Mouse (Mus musculus) midbrain, embryonic 15.5 days (tissue): ENCODE results near the gene Atp2b2. TPM values are rescaled to one million over a fixed set of nuclear protein-coding genes. Genes with fewer than 3 reads are reported as not detected.

ENCODE experiments used
- ATAC-seq: fragments of 200-750 bp; cut with Nextera tagmentation; replicated peaks from 2 replicates; pipeline ENCODE4 v1.8.0; 2017; ENCODE audit warnings: moderate TSS enrichment
- H3K27ac ChIP-seq: fragments of 300-500 bp; sonication (generic); 2 replicates; pipeline ENCODE4 v1.5.1; 2015; ENCODE audit warnings: mild to moderate bottlenecking, inconsistent platforms
- H3K27me3 ChIP-seq: fragments of 300-500 bp; sonication (generic); replicated peaks from 2 replicates; pipeline ENCODE4 v1.6.1; 2015; ENCODE audit warnings: inconsistent platforms
- H3K36me3 ChIP-seq: fragments of 300-500 bp; sonication (generic); replicated peaks from 2 replicates; pipeline ENCODE4 v1.6.1; 2015; ENCODE audit warnings: inconsistent platforms
- H3K4me1 ChIP-seq: fragments of 300-500 bp; sonication (generic); 2 replicates; pipeline ENCODE4 v1.6.1; 2015; ENCODE audit warnings: inconsistent platforms
- H3K4me2 ChIP-seq: fragments of 300-500 bp; sonication (generic); 2 replicates; pipeline ENCODE4 v1.6.1; 2015; ENCODE audit warnings: inconsistent platforms, mild to moderate bottlenecking, moderate library complexity
- H3K4me3 ChIP-seq: fragments of 300-500 bp; sonication (generic); 2 replicates; pipeline ENCODE4 v1.5.1; 2015; ENCODE audit warnings: mild to moderate bottlenecking, inconsistent platforms
- H3K9ac ChIP-seq: fragments of 300-500 bp; sonication (generic); 2 replicates; pipeline ENCODE4 v1.6.1; 2015; ENCODE audit warnings: mild to moderate bottlenecking, inconsistent platforms
- H3K9me3 ChIP-seq: fragments of 300-500 bp; sonication (generic); 2 replicates; pipeline ENCODE4 v1.6.1; 2016; ENCODE audit warnings: inconsistent platforms
- WGBS: fragments of 180-500 bp; shearing (Covaris S2); methylation state at CpG from one replicate; pipeline ENCODE4 v1.1.7; 2015; ENCODE audit warnings: mixed read lengths; 5-methylcytosine and 5-hydroxymethylcytosine counted together
- polyA plus RNA-seq: library from polyadenylated mRNA; unstranded; fragments of >200 nt; fragmentation: Nextera tagmentation; extraction: Ambion mirVana; gene quantifications from 2 replicates; pipeline ENCODE4 v1.2.1, GENCODE M21; 2015

Gene Atp2b2
- polyA plus RNA-seq, 1 experiment from 2014 or later: 25.9 TPM

GRCm38 (mm10) chr6:113879366-113879765 is 163.0 kb downstream of the Atp2b2 start:
- Histone ChIP-seq H3K4me3 (no peak overlapping the region), H3K9ac (no peak overlapping the region), H3K27me3 (no peaks in the 10 kb centered on the region), H3K36me3 (no peaks in the 10 kb centered on the region), H3K9me3 (no peaks in the 10 kb centered on the region), H3K27ac (no peak overlapping the region), H3K4me2 (no peak overlapping the region), H3K4me1 (peaks cover 5% of the 10 kb centered on the region)
- 47% methylated on average over 3 of the region's 3 CpGs for WGBS
- ATAC-seq: no peak

- Histone ChIP-seq H3K4me1 (peaks cover 5% of the 10 kb centered on the region), H3K36me3 (no peaks in the 10 kb centered on the region), H3K4me2 (no peak overlapping the region), H3K9me3 (no peaks in the 10 kb centered on the region), H3K27ac (no peak overlapping the region), H3K27me3 (no peaks in the 10 kb centered on the region), H3K4me3 (no peak overlapping the region), H3K9ac (no peak overlapping the region)
- 85% methylated on average over 8 of the region's 8 CpGs for WGBS
- ATAC-seq: no peak
Observed at GRCm38 (mm10) chr6:113878510-113879128, 163.8 kb downstream of the Atp2b2 start.

DNA sequence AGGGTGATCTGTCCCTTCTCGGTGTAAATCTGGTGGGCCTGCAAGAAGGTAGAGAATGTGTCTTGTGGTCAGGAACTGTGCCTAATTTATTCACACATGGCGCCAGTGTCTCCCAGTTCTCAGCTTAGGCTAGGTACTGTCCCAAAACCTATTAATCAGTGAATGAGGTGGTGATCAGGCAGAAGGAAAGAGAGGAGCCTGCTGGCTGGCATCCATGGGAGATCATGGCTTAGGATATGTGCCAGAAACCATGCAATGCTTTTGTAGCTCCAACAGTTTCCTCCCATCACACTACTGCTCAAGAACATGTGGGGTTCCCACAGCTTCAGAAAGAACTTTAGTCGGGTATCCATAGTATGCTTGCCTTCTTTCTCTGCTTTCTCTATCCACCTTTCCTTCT is 165.8 kb downstream of the Atp2b2 start:
- no peak overlapping the region for H3K27ac ChIP-seq
- no peaks in the 10 kb centered on the region for H3K4me1 ChIP-seq
- H3K9me3 ChIP-seq: no peaks in the 10 kb centered on the region
- no peak overlapping the region for H3K9ac ChIP-seq
- H3K4me3 ChIP-seq: no peak overlapping the region
- H3K4me2 ChIP-seq: no peak overlapping the region
- ATAC-seq: no peak
- no peaks in the 10 kb centered on the region for H3K36me3 ChIP-seq
- no peaks in the 10 kb centered on the region for H3K27me3 ChIP-seq
- WGBS: 86% methylated on average over 3 of the region's 3 CpGs

DNA sequence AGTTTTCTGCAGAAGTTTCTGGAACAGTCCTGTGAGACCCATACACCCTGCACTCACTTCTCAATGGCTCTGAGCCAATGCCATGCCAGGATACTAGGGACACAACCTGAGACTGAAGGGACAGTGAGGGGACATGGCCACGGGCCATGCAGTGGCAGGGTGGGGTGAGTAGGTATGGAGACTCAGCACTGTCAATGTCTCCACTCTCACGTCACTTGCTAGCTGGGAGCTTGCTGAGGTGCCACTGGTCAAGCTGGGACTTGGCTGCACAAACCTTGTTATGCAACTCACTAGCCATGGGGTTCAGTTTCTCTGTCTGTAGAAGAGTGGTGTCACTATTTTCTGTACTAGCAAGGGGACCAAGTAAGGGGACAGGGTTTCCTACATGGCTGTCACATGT is 167.2 kb downstream of the Atp2b2 start:
- Histone ChIP-seq H3K4me3 (no peak overlapping the region), H3K27me3 (no peaks in the 10 kb centered on the region), H3K9me3 (no peaks in the 10 kb centered on the region), H3K9ac (no peak overlapping the region), H3K36me3 (no peaks in the 10 kb centered on the region), H3K4me2 (no peak overlapping the region), H3K4me1 (no peaks in the 10 kb centered on the region), H3K27ac (no peak overlapping the region)
- ATAC-seq: no peak
- 80% methylated on average over 2 of the region's 2 CpGs for WGBS

DNA sequence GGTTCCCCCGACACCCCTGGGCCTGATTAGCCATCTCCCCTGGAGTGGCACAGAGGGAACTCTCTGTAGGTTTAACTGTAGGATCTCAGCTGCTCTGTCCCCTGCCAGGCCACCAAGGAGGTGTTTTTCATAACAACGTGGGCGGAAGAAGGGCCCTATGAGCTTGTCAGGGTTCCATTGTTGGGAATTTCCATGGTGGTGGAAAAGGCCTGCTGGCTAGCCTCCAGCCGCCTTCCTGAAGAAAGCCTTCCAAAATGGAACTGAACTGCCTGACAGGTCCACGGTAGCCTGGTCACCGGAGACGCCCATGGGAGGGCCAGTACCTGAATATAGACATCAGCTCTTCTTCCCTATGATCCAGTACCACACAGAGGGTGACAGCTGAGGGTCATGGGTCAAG is 169.8 kb downstream of the Atp2b2 start:
- 41% methylated on average over 7 of the region's 7 CpGs for WGBS
- Histone ChIP-seq H3K4me2 (no peak overlapping the region), H3K36me3 (no peaks in the 10 kb centered on the region), H3K27ac (no peak overlapping the region), H3K4me3 (no peak overlapping the region), H3K27me3 (no peaks in the 10 kb centered on the region), H3K9me3 (no peaks in the 10 kb centered on the region), H3K9ac (no peak overlapping the region), H3K4me1 (no peaks in the 10 kb centered on the region)
- ATAC-seq: no peak

GRCm38 (mm10) chr6:113870775-113871174 is 171.6 kb downstream of the Atp2b2 start:
- Histone ChIP-seq H3K4me2 (no peak overlapping the region), H3K4me1 (no peaks in the 10 kb centered on the region), H3K27me3 (no peaks in the 10 kb centered on the region), H3K27ac (no peak overlapping the region), H3K9me3 (no peaks in the 10 kb centered on the region), H3K4me3 (no peak overlapping the region), H3K36me3 (no peaks in the 10 kb centered on the region), H3K9ac (no peak overlapping the region)
- no peak for ATAC-seq
- WGBS: 81% methylated on average over 9 of the region's 9 CpGs

GRCm38 (mm10) chr6:113868552-113868951 is 173.9 kb downstream of the Atp2b2 start:
- Histone ChIP-seq H3K9ac (no peak overlapping the region), H3K36me3 (no peaks in the 10 kb centered on the region), H3K27ac (no peak overlapping the region), H3K4me2 (no peak overlapping the region), H3K4me3 (no peak overlapping the region), H3K27me3 (no peaks in the 10 kb centered on the region), H3K9me3 (no peaks in the 10 kb centered on the region), H3K4me1 (no peaks in the 10 kb centered on the region)
- no peak for ATAC-seq
- WGBS: 72% methylated on average over 6 of the region's 6 CpGs

DNA sequence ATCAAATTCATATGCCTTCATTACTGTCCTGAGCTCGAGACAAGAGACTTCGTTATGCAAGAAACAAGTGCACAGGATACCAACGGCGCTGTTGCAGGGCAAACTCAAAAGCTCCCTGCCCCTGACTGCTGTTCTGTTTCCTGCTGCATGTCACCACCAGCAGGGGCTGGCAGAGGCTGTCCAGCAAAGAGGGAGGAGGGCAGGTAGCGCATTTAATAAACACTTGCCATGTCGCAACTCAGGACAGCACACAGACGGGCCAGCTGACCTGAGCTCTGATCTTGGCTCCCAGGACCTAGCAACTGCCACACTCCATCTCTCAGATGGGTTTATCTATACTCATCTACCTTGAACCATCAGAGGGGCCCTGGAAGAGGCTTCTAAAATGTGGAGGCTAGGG is 176.7 kb downstream of the Atp2b2 start:
- ATAC-seq: no peak
- H3K27ac ChIP-seq: no peak overlapping the region
- no peak overlapping the region for H3K9ac ChIP-seq
- no peak overlapping the region for H3K4me3 ChIP-seq
- H3K9me3 ChIP-seq: no peaks in the 10 kb centered on the region
- H3K4me2 ChIP-seq: no peak overlapping the region
- peaks cover 5% of the 10 kb centered on the region for H3K4me1 ChIP-seq
- WGBS: 69% methylated on average over 7 of the region's 7 CpGs
- no peaks in the 10 kb centered on the region for H3K36me3 ChIP-seq
- H3K27me3 ChIP-seq: no peaks in the 10 kb centered on the region

DNA sequence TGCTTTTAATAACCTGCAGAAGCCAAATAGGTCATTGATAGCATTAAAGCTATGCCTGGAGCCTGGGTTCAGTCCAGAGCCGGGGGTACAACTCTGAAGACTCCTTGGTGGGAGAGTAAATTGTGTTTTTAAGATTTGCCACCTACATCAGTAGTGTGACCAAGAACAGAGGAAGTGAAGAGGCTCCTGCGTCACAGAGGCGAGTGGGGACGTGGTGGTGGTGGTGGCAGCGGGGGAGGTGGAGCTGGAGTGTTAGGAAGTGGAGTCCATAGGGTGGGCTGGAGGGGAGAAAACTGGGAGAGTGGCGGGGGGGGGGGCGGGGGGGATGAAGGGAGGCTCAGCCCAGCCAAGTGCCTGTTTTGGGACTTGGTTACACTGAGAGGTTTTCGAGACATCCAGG is 177.6 kb downstream of the Atp2b2 start:
- no peaks in the 10 kb centered on the region for H3K36me3 ChIP-seq
- H3K9me3 ChIP-seq: no peaks in the 10 kb centered on the region
- H3K27me3 ChIP-seq: no peaks in the 10 kb centered on the region
- 68% methylated on average over 8 of the region's 8 CpGs for WGBS
- H3K9ac ChIP-seq: no peak overlapping the region
- H3K4me1 ChIP-seq: peaks cover 9% of the 10 kb centered on the region
- no peak overlapping the region for H3K4me3 ChIP-seq
- no peak overlapping the region for H3K27ac ChIP-seq
- ATAC-seq: no peak
- no peak overlapping the region for H3K4me2 ChIP-seq

DNA sequence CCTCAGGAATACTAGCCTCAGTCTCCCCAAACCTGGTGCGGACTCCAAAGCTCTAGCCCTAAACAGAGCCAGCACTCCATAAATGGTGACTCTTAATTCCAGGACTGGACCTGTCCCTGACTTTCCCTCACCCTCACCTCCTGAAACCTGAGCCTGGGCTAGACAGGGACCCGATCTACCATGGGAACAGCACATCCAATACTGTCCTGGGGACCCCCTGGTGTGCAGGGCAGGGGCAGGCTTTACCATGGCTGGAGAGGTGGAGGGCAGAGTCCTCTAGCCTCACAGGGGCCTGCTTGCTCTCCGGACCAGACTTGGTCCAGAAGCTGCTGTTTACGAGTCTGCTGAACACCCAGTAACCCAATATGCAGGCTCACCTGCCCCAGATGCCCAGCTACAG is 179.5 kb downstream of the Atp2b2 start:
- 78% methylated on average over 4 of the region's 4 CpGs for WGBS
- Histone ChIP-seq H3K27me3 (no peaks in the 10 kb centered on the region), H3K9ac (no peak overlapping the region), H3K4me3 (no peak overlapping the region), H3K4me2 (no peak overlapping the region), H3K9me3 (no peaks in the 10 kb centered on the region), H3K27ac (no peak overlapping the region), H3K4me1 (peaks cover 9% of the 10 kb centered on the region), H3K36me3 (no peaks in the 10 kb centered on the region)
- no peak for ATAC-seq

GRCm38 (mm10) chr6:113861938-113862337 is 180.5 kb downstream of the Atp2b2 start:
- H3K27me3 ChIP-seq: no peaks in the 10 kb centered on the region
- 85% methylated on average over 3 of the region's 3 CpGs for WGBS
- H3K4me2 ChIP-seq: no peak overlapping the region
- no peak overlapping the region for H3K27ac ChIP-seq
- no peak overlapping the region for H3K9ac ChIP-seq
- ATAC-seq: no peak
- H3K4me3 ChIP-seq: no peak overlapping the region
- no peaks in the 10 kb centered on the region for H3K36me3 ChIP-seq
- H3K4me1 ChIP-seq: peaks cover 13% of the 10 kb centered on the region
- no peaks in the 10 kb centered on the region for H3K9me3 ChIP-seq

- H3K4me1 ChIP-seq: peaks cover 17% of the 10 kb centered on the region
- H3K9me3 ChIP-seq: no peaks in the 10 kb centered on the region
- peak overlapping the region; percentile 52 for H3K27ac ChIP-seq
- H3K36me3 ChIP-seq: no peaks in the 10 kb centered on the region
- WGBS: 69% methylated on average over 4 of the region's 4 CpGs
- no peak overlapping the region for H3K4me2 ChIP-seq
- H3K9ac ChIP-seq: no peak overlapping the region
- H3K4me3 ChIP-seq: no peak overlapping the region
- no peaks in the 10 kb centered on the region for H3K27me3 ChIP-seq
- no peak for ATAC-seq
Observed at GRCm38 (mm10) chr6:113861375-113861770, 181.0 kb downstream of the Atp2b2 start.

DNA sequence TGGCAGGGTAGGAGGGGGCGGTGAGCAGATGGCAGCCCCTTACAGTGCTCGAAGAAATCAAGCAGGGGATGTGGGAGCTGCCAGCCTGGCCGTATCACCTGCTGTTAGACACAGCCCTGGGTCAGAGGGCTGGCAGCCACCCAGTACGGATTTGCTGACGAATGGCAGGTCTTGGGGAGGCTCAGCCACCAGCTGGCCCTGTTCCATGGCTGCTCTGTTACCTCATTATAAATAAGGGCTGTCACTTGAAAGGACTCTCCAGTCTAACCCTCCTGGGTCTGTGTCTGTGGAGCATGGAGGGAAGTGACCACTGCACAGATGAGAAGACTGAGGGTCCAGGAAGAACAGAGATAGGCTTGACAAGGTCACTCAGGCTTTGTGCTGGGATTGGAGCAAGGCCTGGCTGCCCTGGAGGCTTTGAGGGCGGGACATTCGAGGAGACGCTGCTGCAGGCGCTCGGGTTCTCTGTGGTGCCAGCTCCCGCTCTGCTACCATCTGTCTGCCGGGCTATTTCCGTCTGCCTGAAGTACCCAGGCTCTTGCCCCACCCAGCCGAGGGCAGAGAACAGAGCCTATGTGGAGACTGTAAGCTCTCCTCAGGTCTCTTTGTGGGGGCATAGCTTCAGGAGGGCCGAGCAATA is 181.6 kb downstream of the Atp2b2 start:
- H3K9ac ChIP-seq: no peak overlapping the region
- H3K27me3 ChIP-seq: no peaks in the 10 kb centered on the region
- H3K36me3 ChIP-seq: no peaks in the 10 kb centered on the region
- no peak overlapping the region for H3K4me2 ChIP-seq
- ATAC-seq: peak; percentile 84
- H3K9me3 ChIP-seq: no peaks in the 10 kb centered on the region
- H3K4me1 ChIP-seq: peaks cover 17% of the 10 kb centered on the region
- no peak overlapping the region for H3K4me3 ChIP-seq
- 31% methylated on average over 15 of the region's 15 CpGs for WGBS
- peak overlapping the region; percentile 52 for H3K27ac ChIP-seq
